Mouse (Mus musculus): ENCODE data around the gene Amh. TPM values are rescaled to one million over a fixed set of nuclear protein-coding genes. Genes with fewer than 3 reads are reported as not detected.

Gene Amh
- polyA plus RNA-seq, 1 experiment from 2014 or later, result not detected

GRCm38 (mm10) chr10:80802996-80803395 is 2.0 kb upstream of the Amh start:
- ATAC-seq (ENCODE audit: low FRiP score) (no peak), DNase-seq (ENCODE audit: low spot score) (no peak)
- H3K4me3 ChIP-seq (replicated peaks; ENCODE audit: low read length), result no peak overlapping the region
- peaks cover 24% of the 10 kb centered on the region for H3K4me1 ChIP-seq (replicated peaks; ENCODE audit: control insufficient read depth, insufficient read depth, low read length)
- peaks cover 52% of the 10 kb centered on the region for H3K36me3 ChIP-seq (replicated peaks; ENCODE audit: control insufficient read depth, insufficient read depth)
- no peak overlapping the region for H3K4me2 ChIP-seq (replicated peaks)
- no peaks in the 10 kb centered on the region for H3K9me3 ChIP-seq (ENCODE audit: control insufficient read depth, low read length)
- no peak overlapping the region for H3K27ac ChIP-seq
- no peaks in the 10 kb centered on the region for H3K27me3 ChIP-seq (ENCODE audit: control insufficient read depth, insufficient read depth, low read length)
- 89% methylated on average over 3 of the region's 3 CpGs for WGBS
- no peak overlapping the region for H3K9ac ChIP-seq

- no peak for ATAC-seq (ENCODE audit: low FRiP score)
- Histone ChIP-seq H3K27me3 (ENCODE audit: control insufficient read depth, insufficient read depth, low read length) (peaks cover 7% of the 10 kb centered on the region), H3K27ac (no peak overlapping the region), H3K4me2 (replicated peaks) (no peak overlapping the region), H3K36me3 (replicated peaks; ENCODE audit: control insufficient read depth, insufficient read depth) (peaks cover 52% of the 10 kb centered on the region), H3K9me3 (ENCODE audit: control insufficient read depth, low read length) (no peaks in the 10 kb centered on the region), H3K4me1 (replicated peaks; ENCODE audit: control insufficient read depth, insufficient read depth, low read length) (peaks cover 25% of the 10 kb centered on the region), H3K4me3 (replicated peaks; ENCODE audit: low read length) (no peak overlapping the region), H3K9ac (no peak overlapping the region)
- no peak for DNase-seq (ENCODE audit: low spot score)
- 92% methylated on average over 2 of the region's 2 CpGs for WGBS
Measured at GRCm38 (mm10) chr10:80804340-80804739, 703 bp upstream of the Amh start.

GRCm38 (mm10) chr10:80805322-80805721 is 279 bp downstream of the Amh start:
- Histone ChIP-seq H3K27ac (no peak overlapping the region), H3K27me3 (ENCODE audit: control insufficient read depth, insufficient read depth, low read length) (peaks cover 16% of the 10 kb centered on the region), H3K4me2 (replicated peaks) (no peak overlapping the region), H3K9ac (no peak overlapping the region), H3K4me3 (replicated peaks; ENCODE audit: low read length) (no peak overlapping the region), H3K4me1 (replicated peaks; ENCODE audit: control insufficient read depth, insufficient read depth, low read length) (peaks cover 16% of the 10 kb centered on the region), H3K36me3 (replicated peaks; ENCODE audit: control insufficient read depth, insufficient read depth) (peaks cover 52% of the 10 kb centered on the region), H3K9me3 (ENCODE audit: control insufficient read depth, low read length) (no peaks in the 10 kb centered on the region)
- ATAC-seq (ENCODE audit: low FRiP score) (no peak), DNase-seq (ENCODE audit: low spot score) (no peak)
- 82% methylated on average over 5 of the region's 5 CpGs for WGBS

- ATAC-seq (ENCODE audit: low FRiP score), result peak; percentile 28; the same call in 1 of the 2 replicates
- H3K27ac ChIP-seq, result no peak overlapping the region
- no peaks in the 10 kb centered on the region for H3K9me3 ChIP-seq (ENCODE audit: control insufficient read depth, low read length)
- H3K9ac ChIP-seq, result no peak overlapping the region
- peaks cover 46% of the 10 kb centered on the region for H3K36me3 ChIP-seq (replicated peaks; ENCODE audit: control insufficient read depth, insufficient read depth)
- H3K4me1 ChIP-seq (replicated peaks; ENCODE audit: control insufficient read depth, insufficient read depth, low read length), result peaks cover 16% of the 10 kb centered on the region
- peaks cover 18% of the 10 kb centered on the region for H3K27me3 ChIP-seq (ENCODE audit: control insufficient read depth, insufficient read depth, low read length)
- H3K4me3 ChIP-seq (replicated peaks; ENCODE audit: low read length), result no peak overlapping the region
- WGBS, result 17% methylated on average over 3 of the region's 3 CpGs
- 0 out of 2 replicates have a peak overlapping the region, but pooled peaks have one; percentile 98 for H3K4me2 ChIP-seq (replicated peaks)
- peak; percentile 68 for DNase-seq (ENCODE audit: low spot score)
Measured at GRCm38 (mm10) chr10:80805925-80806324, 882 bp downstream of the Amh start.

GRCm38 (mm10) chr10:80806341-80807056 is 1.5 kb downstream of the Amh start:
- H3K4me3 ChIP-seq (replicated peaks; ENCODE audit: low read length), result peak overlapping the region; percentile 46
- peak overlapping the region; percentile 98 for H3K4me2 ChIP-seq (replicated peaks)
- peak overlapping the region; percentile 86 for H3K27ac ChIP-seq
- peaks cover 18% of the 10 kb centered on the region for H3K27me3 ChIP-seq (ENCODE audit: control insufficient read depth, insufficient read depth, low read length)
- peaks cover 16% of the 10 kb centered on the region for H3K4me1 ChIP-seq (replicated peaks; ENCODE audit: control insufficient read depth, insufficient read depth, low read length)
- no peaks in the 10 kb centered on the region for H3K9me3 ChIP-seq (ENCODE audit: control insufficient read depth, low read length)
- ATAC-seq (ENCODE audit: low FRiP score) (peak; percentile 9; the same call in 1 of the 2 replicates), DNase-seq (ENCODE audit: low spot score) (no peak)
- peak overlapping the region; percentile 80 for H3K9ac ChIP-seq
- H3K36me3 ChIP-seq (replicated peaks; ENCODE audit: control insufficient read depth, insufficient read depth), result peaks cover 40% of the 10 kb centered on the region
- WGBS, result 34% methylated on average over 34 of the region's 34 CpGs

- Histone ChIP-seq H3K4me3 (replicated peaks; ENCODE audit: low read length) (peak overlapping the region; percentile 46), H3K36me3 (replicated peaks; ENCODE audit: control insufficient read depth, insufficient read depth) (peaks cover 34% of the 10 kb centered on the region), H3K9ac (peak overlapping the region; percentile 80), H3K27ac (peak overlapping the region; percentile 86), H3K27me3 (ENCODE audit: control insufficient read depth, insufficient read depth, low read length) (peaks cover 18% of the 10 kb centered on the region), H3K4me1 (replicated peaks; ENCODE audit: control insufficient read depth, insufficient read depth, low read length) (peaks cover 16% of the 10 kb centered on the region), H3K9me3 (ENCODE audit: control insufficient read depth, low read length) (no peaks in the 10 kb centered on the region), H3K4me2 (replicated peaks) (peak overlapping the region; percentile 98)
- DNase-seq (ENCODE audit: low spot score) (peak; percentile 78), ATAC-seq (ENCODE audit: low FRiP score) (peak; percentile 81)
- WGBS, result under 1% methylated on average over 55 of the region's 58 CpGs
Measured at GRCm38 (mm10) chr10:80807057-80807627, 2.1 kb downstream of the Amh start.

- Histone ChIP-seq H3K36me3 (replicated peaks; ENCODE audit: control insufficient read depth, insufficient read depth) (peaks cover 22% of the 10 kb centered on the region), H3K4me1 (replicated peaks; ENCODE audit: control insufficient read depth, insufficient read depth, low read length) (peaks cover 16% of the 10 kb centered on the region), H3K9ac (peak overlapping the region; percentile 0; the same call in 1 of the 2 replicates), H3K4me3 (replicated peaks; ENCODE audit: low read length) (0 out of 2 replicates have a peak overlapping the region, but pooled peaks have one; percentile 1), H3K27ac (no peak overlapping the region), H3K27me3 (ENCODE audit: control insufficient read depth, insufficient read depth, low read length) (peaks cover 18% of the 10 kb centered on the region), H3K4me2 (replicated peaks) (peak overlapping the region; percentile 98), H3K9me3 (ENCODE audit: control insufficient read depth, low read length) (no peaks in the 10 kb centered on the region)
- ATAC-seq (ENCODE audit: low FRiP score) (no peak), DNase-seq (ENCODE audit: low spot score) (no peak)
- WGBS, result 18% methylated on average over 40 of the region's 40 CpGs
Measured at GRCm38 (mm10) chr10:80808099-80808984, 3.3 kb downstream of the Amh start.

- H3K27ac ChIP-seq, result no peak overlapping the region
- WGBS, result 4% methylated on average over 17 of the region's 18 CpGs
- H3K4me3 ChIP-seq (replicated peaks; ENCODE audit: low read length), result 0 out of 2 replicates have a peak overlapping the region, but pooled peaks have one; percentile 1
- H3K4me2 ChIP-seq (replicated peaks), result peak overlapping the region; percentile 23
- H3K9ac ChIP-seq, result peak overlapping the region; percentile 0; the same call in 1 of the 2 replicates
- no peak for DNase-seq (ENCODE audit: low spot score)
- H3K36me3 ChIP-seq (replicated peaks; ENCODE audit: control insufficient read depth, insufficient read depth), result peaks cover 14% of the 10 kb centered on the region
- no peak for ATAC-seq (ENCODE audit: low FRiP score)
- H3K27me3 ChIP-seq (ENCODE audit: control insufficient read depth, insufficient read depth, low read length), result peaks cover 18% of the 10 kb centered on the region
- peaks cover 16% of the 10 kb centered on the region for H3K4me1 ChIP-seq (replicated peaks; ENCODE audit: control insufficient read depth, insufficient read depth, low read length)
- H3K9me3 ChIP-seq (ENCODE audit: control insufficient read depth, low read length), result no peaks in the 10 kb centered on the region
Measured at GRCm38 (mm10) chr10:80808985-80809632, 4.1 kb downstream of the Amh start.
